Mouse (Mus musculus) lung, adult 2 months (tissue): ENCODE measurements around the gene Sept1. TPM values are rescaled to one million over a fixed set of nuclear protein-coding genes. Genes with fewer than 3 reads are reported as not detected.

Source experiments
- DNase-seq: peaks from one replicate; pipeline ENCODE4 v3.0.0; 2022
- H3K4me1 ChIP-seq: fragments of 200-500 bp; 2 replicates; pipeline ENCODE4 v1.6.1; 2011; ENCODE audit warnings: low read length; ENCODE audit not compliant: control insufficient read depth, insufficient read depth
- H3K4me3 ChIP-seq: fragments of 200-500 bp; replicated peaks from 2 replicates; pipeline ENCODE3; 2011; ENCODE audit warnings: low read depth, mild to moderate bottlenecking, control low read depth, low read length; ENCODE audit errors: extremely low read depth
- CTCF ChIP-seq: fragments of 200-500 bp; IDR thresholded peaks from 2 replicates; pipeline ENCODE4 v1.5.1; 2011; ENCODE audit warnings: mild to moderate bottlenecking, low read length, control low read depth; ENCODE audit not compliant: insufficient read depth
- POLR2A ChIP-seq: fragments of 200-500 bp; IDR thresholded peaks from 2 replicates; pipeline ENCODE4 v1.6.1; 2011; ENCODE audit warnings: low read depth, mild to moderate bottlenecking, control low read depth, low read length, borderline replicate concordance; ENCODE audit errors: extremely low read depth
- WGBS: fragments of 180-500 bp; shearing (Covaris S2); methylation state at CpG from one replicate; pipeline ENCODE4 v1.1.7; 2018; 5-methylcytosine and 5-hydroxymethylcytosine counted together
- polyA plus RNA-seq: library from polyadenylated mRNA; depleted of rRNA; stranded (reverse); fragments of >200 nt; gene quantifications from 2 replicates; pipeline ENCODE4 v1.2.3, GENCODE M21; 2012

Gene Sept1
- polyA plus RNA-seq, 1 experiment, result 28.5 TPM

DNA sequence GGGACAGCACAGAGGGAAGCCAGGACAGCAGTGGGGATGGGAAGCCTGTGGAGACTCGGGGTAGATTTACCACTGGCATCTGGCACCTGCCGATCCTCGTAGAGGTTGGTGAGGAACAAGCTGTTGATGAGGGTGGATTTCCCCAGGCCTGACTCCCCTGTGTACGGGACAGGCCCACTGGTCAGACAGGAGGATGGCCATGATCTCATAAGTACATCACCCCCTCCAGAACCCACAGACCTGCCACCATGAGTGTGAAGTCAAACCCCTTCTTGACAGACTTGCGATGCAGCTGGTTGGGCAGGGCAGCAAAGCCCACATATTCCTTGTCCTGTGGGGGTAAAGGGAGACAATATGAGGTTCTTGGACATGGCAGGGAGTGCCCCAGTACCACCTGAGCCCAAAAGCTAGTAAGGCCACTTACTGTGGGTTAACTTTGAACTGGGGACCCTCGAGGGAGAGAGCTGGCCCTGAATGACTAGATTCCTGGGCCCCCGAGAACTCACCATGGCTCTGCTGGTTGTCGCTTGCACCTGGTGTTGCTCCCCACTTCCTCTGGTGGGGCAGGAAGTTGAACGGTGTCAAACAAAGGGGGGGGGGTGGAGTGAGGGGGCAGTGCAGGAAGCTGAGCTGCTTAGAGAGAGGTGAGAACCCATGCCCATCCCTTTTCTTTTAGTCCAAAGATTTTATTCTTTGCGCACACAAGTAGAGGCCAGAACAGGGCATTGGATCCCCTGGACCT lies 14.9 kb downstream of the Sept1 start:
- no peak for DNase-seq
- H3K4me1 ChIP-seq, result peaks cover 3% of the 10 kb centered on the region; the same call in 1 of the 2 replicates
- peak overlapping the region; percentile 42 for H3K4me3 ChIP-seq
- TF ChIP-seq POLR2A, result no peak
- TF ChIP-seq CTCF, result no peak
- WGBS, result 44% methylated on average over 10 of the region's 10 CpGs

DNA sequence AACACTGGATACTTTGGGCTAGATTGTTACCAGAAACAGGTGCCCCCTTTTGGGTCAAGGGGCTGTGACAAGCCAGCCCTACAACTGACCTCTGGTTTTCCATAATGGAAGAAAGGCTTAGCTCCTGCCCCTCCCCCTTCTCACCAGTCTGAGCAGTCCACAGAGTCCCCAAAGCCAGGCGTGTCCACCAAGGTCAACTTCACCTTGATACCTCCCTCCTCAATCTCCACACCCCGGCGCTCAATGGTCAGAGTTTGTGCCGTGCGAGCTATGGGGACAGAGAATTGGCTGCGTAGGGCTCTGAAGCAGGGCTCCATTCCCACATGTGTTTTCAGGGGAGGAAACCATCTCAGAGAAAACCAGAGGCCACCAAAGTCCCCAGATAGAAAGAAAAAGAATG lies 15.5 kb downstream of the Sept1 start:
- DNase-seq, result no peak
- Histone ChIP-seq H3K4me3 (no peak overlapping the region), H3K4me1 (peaks cover 3% of the 10 kb centered on the region; the same call in 1 of the 2 replicates)
- 78% methylated on average over 6 of the region's 6 CpGs for WGBS
- TF ChIP-seq POLR2A, result no peak
- no peak for TF ChIP-seq CTCF

DNA sequence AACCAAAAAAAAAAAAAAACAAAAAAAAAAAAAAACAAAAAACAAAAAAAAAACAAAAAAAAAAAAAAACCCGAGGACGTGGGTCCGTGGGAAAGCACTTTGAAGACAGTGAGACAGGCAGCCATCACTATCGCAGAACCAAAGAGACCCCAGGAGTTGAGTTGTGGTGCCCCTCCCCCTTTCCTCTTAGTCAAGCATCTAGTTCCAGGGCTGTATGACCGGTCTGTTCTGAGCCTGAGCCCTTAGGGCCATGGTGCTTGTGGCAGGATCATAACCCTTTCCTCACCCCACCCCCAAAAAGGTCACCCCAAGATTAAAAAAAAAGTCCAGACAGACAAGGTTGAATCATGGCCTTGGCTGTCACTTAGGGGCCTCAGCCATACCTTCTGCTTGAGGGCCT lies 16.6 kb downstream of the Sept1 start:
- no peak for DNase-seq
- Histone ChIP-seq H3K4me1 (peaks cover 3% of the 10 kb centered on the region; the same call in 1 of the 2 replicates), H3K4me3 (no peak overlapping the region)
- TF ChIP-seq CTCF, result no peak
- 82% methylated on average over 5 of the region's 5 CpGs for WGBS

DNA sequence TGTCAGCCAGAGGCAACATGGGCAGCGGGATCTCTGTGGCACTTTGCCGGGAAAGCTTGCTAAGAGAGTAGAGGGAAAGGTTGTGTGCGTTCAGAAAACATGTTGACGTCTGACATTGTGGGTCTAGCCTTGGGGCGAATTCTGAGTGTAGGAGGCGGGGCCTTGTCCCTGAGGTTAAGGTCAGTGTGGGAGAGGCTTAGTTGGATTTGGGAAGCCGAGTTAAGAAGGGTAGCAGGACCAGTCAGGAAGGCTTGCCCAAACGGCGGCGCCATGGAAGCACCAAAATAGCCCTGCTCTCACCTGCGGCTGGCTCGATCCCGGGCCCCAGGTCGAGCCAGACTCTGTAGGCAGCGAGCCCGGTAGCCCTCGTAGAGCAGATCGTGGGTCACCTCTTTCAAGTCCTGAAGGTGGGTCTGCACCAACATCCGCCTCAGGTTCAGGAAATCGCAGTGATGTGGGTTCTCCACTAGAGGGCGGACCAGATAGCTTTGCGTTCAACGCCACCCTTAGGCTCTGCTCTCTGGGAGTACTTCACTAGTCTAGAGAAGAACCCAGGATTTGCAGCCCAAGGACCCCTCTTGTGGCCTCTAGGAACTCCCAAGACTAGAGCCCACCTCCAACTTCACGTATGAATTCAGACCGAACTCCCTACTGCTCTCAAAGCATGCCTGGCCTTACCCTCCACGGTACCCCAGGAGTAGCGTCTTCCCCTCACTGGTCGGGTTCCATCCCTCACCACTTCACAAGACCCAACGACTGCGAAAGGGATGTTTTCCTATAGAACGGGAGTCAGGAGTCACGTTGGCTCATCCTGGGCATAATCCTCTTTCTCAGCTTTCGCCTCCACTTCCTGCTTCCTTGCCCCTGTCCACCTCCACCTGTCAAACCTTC lies 17.7 kb downstream of the Sept1 start:
- Histone ChIP-seq H3K4me3 (peak overlapping the region; percentile 9), H3K4me1 (peaks cover 3% of the 10 kb centered on the region; the same call in 1 of the 2 replicates)
- peak; percentile 53 for DNase-seq
- 28% methylated on average over 33 of the region's 33 CpGs for WGBS
- TF ChIP-seq CTCF (peak; percentile 98), POLR2A (0 out of 2 replicates have a peak, but pooled peaks have one; percentile 34)

DNA sequence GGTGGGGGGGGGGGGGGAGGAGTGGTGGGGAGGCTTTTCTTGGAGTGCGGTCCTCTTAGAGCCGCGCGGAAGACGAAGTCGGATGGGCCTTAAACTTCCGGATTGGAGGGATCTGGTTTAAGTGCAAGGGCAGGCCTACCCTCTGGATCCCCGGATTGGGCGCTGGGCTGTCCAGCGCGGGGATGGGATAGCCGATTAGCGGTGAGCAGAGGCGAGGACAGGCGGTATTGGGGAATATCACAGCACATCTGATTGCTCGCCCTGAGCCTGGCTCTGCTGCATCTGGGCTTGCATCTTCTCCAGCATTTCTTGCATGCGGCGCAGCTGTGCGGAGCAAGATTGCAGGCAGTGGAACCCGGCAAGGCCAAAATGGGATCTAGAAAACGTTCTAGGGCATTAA lies 18.4 kb downstream of the Sept1 start:
- TF ChIP-seq POLR2A, result no peak
- no peak for TF ChIP-seq CTCF
- WGBS, result 61% methylated on average over 21 of the region's 21 CpGs
- peak overlapping the region; percentile 8 for H3K4me3 ChIP-seq
- peaks cover 3% of the 10 kb centered on the region; the same call in 1 of the 2 replicates for H3K4me1 ChIP-seq
- no peak for DNase-seq

DNA sequence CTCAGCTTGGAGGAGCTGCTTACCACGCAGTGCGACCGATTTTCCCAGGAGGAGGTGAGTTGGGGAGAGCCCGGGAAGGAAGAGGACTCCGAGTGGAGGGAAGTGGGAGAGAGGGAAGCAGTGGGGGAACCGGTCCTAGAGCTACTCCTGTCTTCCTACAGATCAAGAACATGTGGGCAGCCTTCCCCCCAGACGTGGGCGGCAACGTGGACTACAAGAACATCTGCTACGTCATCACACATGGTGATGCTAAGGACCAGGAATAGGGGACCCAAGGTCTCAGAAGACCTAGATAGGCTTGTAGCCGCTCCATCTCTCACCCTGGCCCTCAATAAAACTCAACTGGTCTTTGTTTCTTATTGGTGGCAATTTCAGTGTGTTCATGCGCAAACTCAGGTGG lies 19.0 kb downstream of the Sept1 start:
- no peak for DNase-seq
- Histone ChIP-seq H3K4me1 (peaks cover 3% of the 10 kb centered on the region; the same call in 1 of the 2 replicates), H3K4me3 (no peak overlapping the region)
- WGBS, result 62% methylated on average over 12 of the region's 12 CpGs
- no peak for TF ChIP-seq CTCF
- TF ChIP-seq POLR2A, result no peak

DNA sequence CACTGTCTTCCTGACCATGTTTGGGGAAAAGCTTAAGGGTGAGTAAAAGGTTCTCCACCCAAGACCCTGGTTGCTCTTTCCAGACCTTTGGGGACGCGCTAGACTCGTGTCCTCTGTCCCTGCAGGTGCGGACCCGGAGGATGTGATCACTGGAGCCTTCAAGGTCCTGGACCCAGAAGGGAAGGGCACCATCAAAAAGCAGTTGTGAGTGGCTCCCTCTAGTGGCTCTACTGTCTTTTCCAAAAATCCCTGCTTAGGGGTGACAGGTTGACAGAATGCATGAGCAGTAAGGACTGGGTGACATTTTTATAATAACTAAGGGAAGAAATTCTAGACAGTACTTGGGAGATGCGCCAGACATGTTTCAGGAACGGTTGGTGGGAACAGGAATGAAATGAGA lies 19.4 kb downstream of the Sept1 start:
- WGBS, result 43% methylated on average over 7 of the region's 7 CpGs
- H3K4me1 ChIP-seq, result peaks cover 3% of the 10 kb centered on the region; the same call in 1 of the 2 replicates
- no peak overlapping the region for H3K4me3 ChIP-seq
- no peak for DNase-seq
- TF ChIP-seq POLR2A (no peak), CTCF (peak; percentile 46)

DNA sequence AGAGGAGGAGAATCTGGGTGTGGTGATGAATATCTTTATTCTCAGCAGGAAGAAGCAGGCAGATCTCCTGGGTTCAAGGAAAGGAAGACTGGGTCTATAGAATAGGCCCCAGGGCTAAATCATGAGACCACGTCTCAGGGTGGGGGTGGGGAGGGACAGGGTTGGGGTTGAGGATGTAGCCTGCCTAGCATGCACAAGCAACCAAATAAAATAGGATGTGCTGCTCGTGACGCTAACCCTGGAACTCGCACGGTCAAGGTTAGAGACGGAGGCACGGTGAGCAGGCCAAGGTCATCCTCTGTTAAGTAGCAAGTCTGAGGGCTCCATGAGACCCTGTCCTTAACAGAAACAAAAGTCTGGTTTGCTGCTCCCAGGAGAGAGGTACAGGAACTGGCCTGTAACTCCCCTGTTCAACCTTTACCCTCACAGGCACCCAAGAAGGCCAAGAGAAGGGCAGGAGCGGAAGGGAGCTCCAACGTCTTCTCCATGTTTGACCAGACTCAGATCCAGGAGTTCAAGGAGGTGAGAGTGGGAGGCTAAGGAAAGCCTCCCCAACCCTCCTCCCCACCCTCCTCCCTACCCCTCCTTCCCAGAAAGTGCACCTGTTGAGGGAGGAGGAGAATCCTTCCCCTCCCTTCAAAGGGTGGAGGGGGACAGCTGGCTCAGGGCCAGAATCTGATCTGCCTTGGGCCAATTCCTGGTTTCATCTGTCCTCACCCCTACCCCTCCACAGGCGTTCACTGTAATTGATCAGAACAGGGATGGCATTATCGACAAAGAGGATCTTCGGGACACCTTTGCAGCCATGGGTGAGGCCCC lies 20.3 kb downstream of the Sept1 start:
- 91% methylated on average over 12 of the region's 12 CpGs for WGBS

DNA sequence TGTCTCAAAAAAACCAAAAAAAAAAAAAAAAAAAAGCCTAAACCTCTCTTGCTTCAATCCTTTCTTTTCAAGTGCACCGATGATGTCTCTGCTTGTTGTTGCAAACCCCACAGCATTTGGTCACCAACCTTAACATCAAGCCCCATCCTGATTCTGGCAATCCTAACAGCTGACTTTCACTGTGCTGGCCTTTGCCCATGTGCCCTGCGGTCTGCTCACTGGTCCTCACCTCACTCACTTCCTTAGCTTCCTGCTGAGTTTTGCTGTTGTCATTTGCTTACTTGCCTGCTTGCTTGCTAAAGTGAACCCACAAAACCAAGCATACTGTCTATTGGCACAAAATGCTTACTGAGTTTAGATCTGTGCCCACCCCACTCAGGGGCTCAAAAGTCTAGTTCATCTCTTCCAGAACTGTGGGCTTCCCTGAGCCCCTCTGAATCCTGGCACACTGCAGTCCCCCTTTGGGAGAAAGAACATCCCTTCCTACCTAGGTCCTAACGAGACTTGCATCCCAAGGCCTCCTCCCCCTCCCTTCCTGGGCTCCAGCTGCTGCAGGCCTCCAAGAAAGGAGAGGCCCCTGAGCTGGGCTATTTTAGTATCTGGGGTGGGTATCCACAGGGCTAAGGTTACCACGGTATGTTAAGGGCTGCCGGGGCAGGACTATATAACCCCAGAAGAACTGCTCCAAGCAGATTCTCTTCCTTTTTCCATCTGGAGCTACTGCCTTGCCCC lies 21.8 kb downstream of the Sept1 start:
- TF ChIP-seq CTCF, result no peak
- Histone ChIP-seq H3K4me1 (peaks cover 7% of the 10 kb centered on the region), H3K4me3 (no peak overlapping the region)
- DNase-seq, result no peak
- 72% methylated on average over 5 of the region's 5 CpGs for WGBS

More for the DNA sequence above, 20.3 kb downstream of the Sept1 start:
- peaks cover 3% of the 10 kb centered on the region; the same call in 1 of the 2 replicates for H3K4me1 ChIP-seq
- H3K4me3 ChIP-seq, result no peak overlapping the region
- TF ChIP-seq POLR2A (no peak), CTCF (no peak)
- no peak for DNase-seq
